Mouse (Mus musculus): ENCODE measurements around the gene Dennd5b. TPM values are rescaled to one million over a fixed set of nuclear protein-coding genes. Genes with fewer than 3 reads are reported as not detected.
A peak's percentile ranks its signal among the peaks of the same experiment; 100 is the strongest.

Dennd5b gene
- 10.9 and 16.9 TPM in 2 replicates for polyA plus RNA-seq (2014; fragmentation: Nextera tagmentation; extraction: Ambion mirVana)

- H3K9ac ChIP-seq (ENCODE audit: low read length): peak within 1 kb of the TSS; percentile 94
- no peaks in the 10 kb centered on the region for H3K36me3 ChIP-seq (ENCODE audit: control insufficient read depth, insufficient read depth, low read length)
- H3K4me1 ChIP-seq (ENCODE audit: control insufficient read depth, insufficient read depth, low read length): peaks cover 6% of the 10 kb centered on the region; the same call in 1 of the 2 replicates
- H3K27ac ChIP-seq (ENCODE audit: low read depth, low read length): peak within 1 kb of the TSS; percentile 97
- H3K27me3 ChIP-seq (replicated peaks; ENCODE audit: control insufficient read depth, insufficient read depth, low read length): no peaks in the 10 kb centered on the region
- DNase-seq (ENCODE audit: low spot score) (peak; percentile 91), ATAC-seq (peak; percentile 95)
- peak within 1 kb of the TSS; percentile 86 for H3K4me3 ChIP-seq (ENCODE audit: low read depth, low read length)
- no peaks in the 10 kb centered on the region for H3K9me3 ChIP-seq (replicated peaks; ENCODE audit: control insufficient read depth, low read length)
- H3K4me2 ChIP-seq (ENCODE audit: low read length): peak within 1 kb of the TSS; percentile 52
- WGBS: under 1% methylated on average over 115 of the region's 124 CpGs
These were observed at the start of gene Dennd5b for GRCm38 (mm10) chr6:149101076-149101942. Dennd5b (minus strand) TSS chr6:149101680.

GRCm38 (mm10) chr6:149148436-149149229, 47.2 kb upstream of the Dennd5b start:
- 92% methylated on average over 7 of the region's 7 CpGs for WGBS

GRCm38 (mm10) chr6:149145143-149145542, 43.7 kb upstream of the Dennd5b start:
- H3K4me2 ChIP-seq (ENCODE audit: low read length): no peak overlapping the region
- H3K4me1 ChIP-seq (ENCODE audit: control insufficient read depth, insufficient read depth, low read length): peaks cover 3% of the 10 kb centered on the region; the same call in 1 of the 2 replicates
- ATAC-seq (no peak), DNase-seq (ENCODE audit: low spot score) (no peak)
- H3K9ac ChIP-seq (ENCODE audit: low read length): no peak overlapping the region
- H3K27me3 ChIP-seq (replicated peaks; ENCODE audit: control insufficient read depth, insufficient read depth, low read length): no peaks in the 10 kb centered on the region
- H3K36me3 ChIP-seq (ENCODE audit: control insufficient read depth, insufficient read depth, low read length): no peaks in the 10 kb centered on the region
- no peak overlapping the region for H3K27ac ChIP-seq (ENCODE audit: low read depth, low read length)
- H3K9me3 ChIP-seq (replicated peaks; ENCODE audit: control insufficient read depth, low read length): no peaks in the 10 kb centered on the region
- H3K4me3 ChIP-seq (ENCODE audit: low read depth, low read length): no peak overlapping the region
- 97% methylated on average over 1 of the region's 1 CpGs for WGBS

More at GRCm38 (mm10) chr6:149148436-149149229, 47.2 kb upstream of the Dennd5b start:
- Histone ChIP-seq H3K4me2 (ENCODE audit: low read length) (no peak overlapping the region), H3K27ac (ENCODE audit: low read depth, low read length) (no peak overlapping the region), H3K9ac (ENCODE audit: low read length) (no peak overlapping the region), H3K4me3 (ENCODE audit: low read depth, low read length) (no peak overlapping the region), H3K36me3 (ENCODE audit: control insufficient read depth, insufficient read depth, low read length) (peaks cover 5% of the 10 kb centered on the region), H3K9me3 (replicated peaks; ENCODE audit: control insufficient read depth, low read length) (no peaks in the 10 kb centered on the region), H3K4me1 (ENCODE audit: control insufficient read depth, insufficient read depth, low read length) (no peaks in the 10 kb centered on the region), H3K27me3 (replicated peaks; ENCODE audit: control insufficient read depth, insufficient read depth, low read length) (no peaks in the 10 kb centered on the region)
- DNase-seq (ENCODE audit: low spot score): no peak
- no peak for ATAC-seq

- H3K9ac ChIP-seq (ENCODE audit: low read length): peak overlapping the region; percentile 61
- H3K27me3 ChIP-seq (replicated peaks; ENCODE audit: control insufficient read depth, insufficient read depth, low read length): no peaks in the 10 kb centered on the region
- no peaks in the 10 kb centered on the region for H3K9me3 ChIP-seq (replicated peaks; ENCODE audit: control insufficient read depth, low read length)
- H3K4me1 ChIP-seq (ENCODE audit: control insufficient read depth, insufficient read depth, low read length): peaks cover 3% of the 10 kb centered on the region; the same call in 1 of the 2 replicates
- DNase-seq (ENCODE audit: low spot score) (peak; percentile 86), ATAC-seq (peak; percentile 97)
- 6% methylated on average over 36 of the region's 36 CpGs for WGBS
- H3K36me3 ChIP-seq (ENCODE audit: control insufficient read depth, insufficient read depth, low read length): no peaks in the 10 kb centered on the region
- peak overlapping the region; percentile 68 for H3K4me2 ChIP-seq (ENCODE audit: low read length)
- no peak overlapping the region for H3K27ac ChIP-seq (ENCODE audit: low read depth, low read length)
- H3K4me3 ChIP-seq (ENCODE audit: low read depth, low read length): peak overlapping the region; percentile 34
These were observed 40.1 kb upstream of the Dennd5b start for GRCm38 (mm10) chr6:149141393-149142173.

GRCm38 (mm10) chr6:149139471-149139870, 38.0 kb upstream of the Dennd5b start, which contains the start of gene Etfbkmt:
Etfbkmt (plus strand) TSS chr6:149139849.
- Histone ChIP-seq H3K27ac (ENCODE audit: low read depth, low read length) (no peak within 1 kb of the TSS), H3K27me3 (replicated peaks; ENCODE audit: control insufficient read depth, insufficient read depth, low read length) (no peaks in the 10 kb centered on the region), H3K4me3 (ENCODE audit: low read depth, low read length) (no peak within 1 kb of the TSS), H3K9ac (ENCODE audit: low read length) (no peak within 1 kb of the TSS), H3K9me3 (replicated peaks; ENCODE audit: control insufficient read depth, low read length) (no peaks in the 10 kb centered on the region), H3K4me2 (ENCODE audit: low read length) (no peak within 1 kb of the TSS), H3K4me1 (ENCODE audit: control insufficient read depth, insufficient read depth, low read length) (peaks cover 3% of the 10 kb centered on the region; the same call in 1 of the 2 replicates), H3K36me3 (ENCODE audit: control insufficient read depth, insufficient read depth, low read length) (no peaks in the 10 kb centered on the region)
- ATAC-seq (no peak), DNase-seq (ENCODE audit: low spot score) (no peak)
- 80% methylated on average over 1 of the region's 1 CpGs for WGBS

- H3K4me2 ChIP-seq (ENCODE audit: low read length): no peak overlapping the region
- H3K9me3 ChIP-seq (replicated peaks; ENCODE audit: control insufficient read depth, low read length): no peaks in the 10 kb centered on the region
- H3K9ac ChIP-seq (ENCODE audit: low read length): no peak overlapping the region
- ATAC-seq (no peak), DNase-seq (ENCODE audit: low spot score) (no peak)
- H3K27ac ChIP-seq (ENCODE audit: low read depth, low read length): no peak overlapping the region
- no peak overlapping the region for H3K4me3 ChIP-seq (ENCODE audit: low read depth, low read length)
- no peaks in the 10 kb centered on the region for H3K36me3 ChIP-seq (ENCODE audit: control insufficient read depth, insufficient read depth, low read length)
- peaks cover 3% of the 10 kb centered on the region; the same call in 1 of the 2 replicates for H3K4me1 ChIP-seq (ENCODE audit: control insufficient read depth, insufficient read depth, low read length)
- H3K27me3 ChIP-seq (replicated peaks; ENCODE audit: control insufficient read depth, insufficient read depth, low read length): no peaks in the 10 kb centered on the region
- 83% methylated on average over 3 of the region's 3 CpGs for WGBS
These were observed 37.5 kb upstream of the Dennd5b start for GRCm38 (mm10) chr6:149139011-149139410.

GRCm38 (mm10) chr6:149137936-149138335, 36.5 kb upstream of the Dennd5b start:
- ATAC-seq: no peak

GRCm38 (mm10) chr6:149135631-149136030, 34.2 kb upstream of the Dennd5b start:
- Histone ChIP-seq H3K4me1 (ENCODE audit: control insufficient read depth, insufficient read depth, low read length) (no peaks in the 10 kb centered on the region), H3K9me3 (replicated peaks; ENCODE audit: control insufficient read depth, low read length) (no peaks in the 10 kb centered on the region), H3K4me3 (ENCODE audit: low read depth, low read length) (no peak overlapping the region), H3K27ac (ENCODE audit: low read depth, low read length) (no peak overlapping the region), H3K9ac (ENCODE audit: low read length) (no peak overlapping the region), H3K27me3 (replicated peaks; ENCODE audit: control insufficient read depth, insufficient read depth, low read length) (no peaks in the 10 kb centered on the region), H3K4me2 (ENCODE audit: low read length) (no peak overlapping the region), H3K36me3 (ENCODE audit: control insufficient read depth, insufficient read depth, low read length) (no peaks in the 10 kb centered on the region)
- ATAC-seq: no peak
- DNase-seq (ENCODE audit: low spot score): no peak
- WGBS: 82% methylated on average over 6 of the region's 6 CpGs

More at GRCm38 (mm10) chr6:149137936-149138335, 36.5 kb upstream of the Dennd5b start:
- Histone ChIP-seq H3K36me3 (ENCODE audit: control insufficient read depth, insufficient read depth, low read length) (no peaks in the 10 kb centered on the region), H3K4me3 (ENCODE audit: low read depth, low read length) (no peak overlapping the region), H3K27me3 (replicated peaks; ENCODE audit: control insufficient read depth, insufficient read depth, low read length) (no peaks in the 10 kb centered on the region), H3K4me1 (ENCODE audit: control insufficient read depth, insufficient read depth, low read length) (peaks cover 3% of the 10 kb centered on the region; the same call in 1 of the 2 replicates), H3K27ac (ENCODE audit: low read depth, low read length) (no peak overlapping the region), H3K4me2 (ENCODE audit: low read length) (no peak overlapping the region), H3K9ac (ENCODE audit: low read length) (no peak overlapping the region), H3K9me3 (replicated peaks; ENCODE audit: control insufficient read depth, low read length) (no peaks in the 10 kb centered on the region)
- no peak for DNase-seq (ENCODE audit: low spot score)
- WGBS: 86% methylated on average over 2 of the region's 2 CpGs

Measured in forebrain, embryonic 14.5 days (tissue).